Comparison of ENCODE assay signal across 11 mouse cellular contexts in genomic region chr11:88012621-88013244, GRCm38 (mm10).
"Had no signal": no experiment of that assay in that cellular context is flagged by ENCODE, and none has a peak within 500 bp of the region (broad histone marks: within the 10 kb centered on the region; RNA-seq: fewer than 3 reads in every experiment).

No protein-coding gene starts in this region.

- DNase-seq: lung, adult 18-20 months; lung, embryonic 14.5 days; lung, postnatal 10 days; lung, postnatal 4 days; midbrain, embryonic 14.5 days; retina, postnatal 1 day; right cerebral cortex, postnatal 14 days; thymus, adult 2 months; thymus, postnatal 25 days; thymus, postnatal 4 days had no signal

- ATAC-seq: midbrain, embryonic 16.5 days had no signal
